Mouse (Mus musculus) retina, embryonic 14.5 days (tissue): ENCODE data around the gene Herpud1.

Source experiments
- DNase-seq: peaks from one replicate; pipeline ENCODE4 v3.0.0-alpha.2; 2015; ENCODE audit warnings: low spot score

Gene Herpud1

GRCm38 (mm10) chr8:94409523-94409922, 23.3 kb downstream of the Herpud1 start:
- no peak for DNase-seq

GRCm38 (mm10) chr8:94412518-94412917, 26.3 kb downstream of the Herpud1 start:
- no peak for DNase-seq

GRCm38 (mm10) chr8:94413509-94413908, 27.3 kb downstream of the Herpud1 start:
- no peak for DNase-seq

GRCm38 (mm10) chr8:94415218-94415617, 29.0 kb downstream of the Herpud1 start:
- no peak for DNase-seq

DNA sequence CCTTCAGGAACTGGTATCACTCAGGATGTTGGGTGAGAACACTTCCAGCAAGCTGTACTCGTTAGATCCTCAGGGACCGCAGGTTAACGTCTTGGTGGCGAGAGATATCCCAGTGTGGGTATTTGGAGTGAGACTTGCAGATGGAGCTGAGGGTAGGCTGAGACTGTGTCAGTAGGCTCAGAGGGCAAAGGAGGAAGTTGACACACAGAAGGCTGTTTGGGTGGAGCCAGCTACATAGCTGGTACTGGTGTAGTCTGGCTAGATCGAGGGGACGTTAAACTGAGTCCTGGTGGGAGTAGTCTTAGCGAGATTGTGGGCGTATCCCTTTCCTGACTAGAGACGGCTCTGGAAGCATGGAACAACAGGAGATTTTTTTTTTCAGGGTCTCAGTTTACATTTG, 31.8 kb downstream of the Herpud1 start:
- no peak for DNase-seq

GRCm38 (mm10) chr8:94422270-94422669, 36.0 kb downstream of the Herpud1 start:
- no peak for DNase-seq

DNA sequence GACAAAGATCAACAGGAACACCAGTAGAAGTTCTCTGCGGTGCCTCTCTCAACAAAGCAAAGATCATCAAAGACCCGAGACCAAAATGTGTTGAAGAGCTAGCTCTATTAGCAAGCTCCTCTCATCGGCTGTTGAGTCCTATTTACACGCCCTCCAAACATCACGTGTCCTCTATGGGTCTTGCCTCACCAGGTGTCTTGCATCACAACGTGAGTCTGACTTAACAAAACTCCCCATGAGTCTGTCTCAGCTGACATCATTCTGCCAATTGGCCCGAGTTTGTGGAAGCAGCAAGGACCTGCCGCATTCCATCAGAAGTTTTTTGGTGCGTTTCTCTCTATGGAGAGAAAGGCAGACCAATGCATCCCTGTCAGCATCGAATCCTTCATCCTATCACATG, 41.7 kb downstream of the Herpud1 start:
- DNase-seq, result no peak

- DNase-seq, result no peak
Measured at GRCm38 (mm10) chr8:94428420-94428819, 42.2 kb downstream of the Herpud1 start.

- no peak for DNase-seq
Measured at GRCm38 (mm10) chr8:94429376-94429775, 43.1 kb downstream of the Herpud1 start.

GRCm38 (mm10) chr8:94432212-94432611, 46.0 kb downstream of the Herpud1 start:
- DNase-seq, result no peak

GRCm38 (mm10) chr8:94433981-94434466, 47.8 kb downstream of the Herpud1 start, which contains the start of gene Nlrc5:
Nlrc5 (plus strand) TSS chr8:94434356.
- DNase-seq, result peak; percentile 70

DNA sequence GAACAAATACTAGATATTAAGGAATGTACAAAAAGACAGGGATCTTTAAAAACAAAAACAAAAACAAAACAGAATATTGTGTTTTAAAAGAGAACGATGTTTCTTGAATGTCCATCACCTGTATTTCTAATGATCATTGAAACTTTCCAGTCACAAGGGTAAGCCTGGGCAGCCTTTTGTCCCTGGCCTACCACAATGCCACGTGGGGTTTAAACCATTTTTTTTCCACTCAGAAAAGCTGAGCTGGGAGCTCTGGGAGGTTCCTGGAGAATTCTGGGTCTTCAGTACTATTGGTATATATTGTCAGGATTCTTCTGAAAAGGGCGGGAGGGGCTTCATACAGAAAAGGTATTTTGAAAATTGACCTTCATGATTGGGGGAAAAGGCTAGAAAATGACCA, 48.7 kb downstream of the Herpud1 start:
- DNase-seq, result no peak

DNA sequence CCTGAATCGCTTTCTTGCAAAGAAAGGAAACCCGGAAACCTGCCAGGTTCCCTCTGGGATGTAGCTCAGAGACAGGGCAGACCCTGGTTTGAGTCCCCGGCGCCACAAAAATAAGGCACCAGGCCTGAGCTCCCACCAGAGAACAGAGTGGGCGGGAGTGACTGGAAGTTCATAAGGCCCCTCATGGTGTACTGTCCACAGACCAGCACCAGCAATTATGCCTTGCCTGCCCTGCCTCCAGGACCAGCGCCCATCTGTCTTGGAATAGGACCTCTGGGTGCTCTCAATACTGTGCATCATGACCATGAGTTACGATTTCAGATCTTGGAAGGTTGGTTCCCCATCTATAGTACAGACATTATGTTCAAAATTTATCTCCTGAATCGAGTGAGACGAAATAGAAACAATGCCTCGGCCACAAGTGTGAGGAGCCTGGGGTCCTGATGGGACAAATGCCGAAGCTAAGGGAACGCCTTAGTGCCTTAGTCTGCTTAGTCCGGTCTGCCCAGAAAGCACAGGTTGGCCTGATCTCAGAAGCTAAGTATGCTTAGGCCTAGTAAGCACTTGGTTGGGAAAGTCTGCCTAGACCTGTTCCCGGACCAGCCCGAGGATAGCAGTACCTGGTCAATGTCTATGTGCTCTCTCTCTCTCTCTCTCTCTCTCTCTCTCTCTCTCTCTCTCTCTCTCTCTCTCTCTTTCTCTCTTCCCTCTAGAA, 49.3 kb downstream of the Herpud1 start:
- no peak for DNase-seq

DNA sequence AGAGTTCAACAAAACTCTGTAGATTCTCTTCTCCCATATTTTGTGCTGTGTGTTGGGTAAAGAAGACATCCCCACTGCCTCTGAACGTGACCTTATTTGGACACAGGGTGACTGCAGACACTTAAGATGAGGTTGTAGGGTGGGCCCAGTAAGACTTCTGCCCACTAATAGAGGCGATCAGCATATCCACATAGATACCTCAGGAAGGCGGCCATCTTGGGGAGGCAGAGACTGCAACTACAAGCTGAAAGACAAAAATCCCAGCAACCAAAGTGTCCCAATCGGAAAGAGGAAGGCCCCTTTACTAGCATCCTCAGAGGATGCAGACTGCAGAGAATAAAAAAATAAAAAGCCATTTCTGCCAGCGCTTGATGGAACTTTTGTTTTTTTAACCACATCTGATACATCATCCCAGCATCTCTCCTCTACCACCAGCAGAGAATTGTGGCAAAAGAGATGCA, 49.9 kb downstream of the Herpud1 start:
- DNase-seq, result no peak

- DNase-seq, result no peak
Measured at GRCm38 (mm10) chr8:94436900-94437299, 50.7 kb downstream of the Herpud1 start.

DNA sequence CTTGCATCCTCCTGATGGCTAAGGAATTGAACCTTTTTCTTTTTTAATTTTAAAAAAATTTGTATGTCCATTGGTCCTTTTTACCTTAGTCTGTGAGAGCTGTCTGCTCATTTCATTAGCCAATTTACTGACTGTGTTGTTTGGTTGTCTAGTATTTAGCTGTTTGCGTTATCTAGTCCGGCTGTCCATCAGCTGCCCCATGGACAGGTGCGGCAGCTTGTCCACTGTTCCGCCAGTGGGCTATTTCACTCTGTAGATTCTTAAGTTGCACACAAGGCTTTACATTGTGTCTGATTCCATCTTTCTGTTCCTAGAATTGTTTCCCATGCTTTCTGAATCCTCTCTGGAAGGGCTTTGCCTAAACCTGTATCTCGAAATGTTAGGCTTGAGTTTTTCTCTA, 52.4 kb downstream of the Herpud1 start:
- DNase-seq, result no peak

- no peak for DNase-seq
Measured at GRCm38 (mm10) chr8:94439691-94440090, 53.5 kb downstream of the Herpud1 start.

GRCm38 (mm10) chr8:94440389-94440788, 54.2 kb downstream of the Herpud1 start:
- DNase-seq, result no peak

- no peak for DNase-seq
Measured at GRCm38 (mm10) chr8:94441686-94442085, 55.4 kb downstream of the Herpud1 start.

DNA sequence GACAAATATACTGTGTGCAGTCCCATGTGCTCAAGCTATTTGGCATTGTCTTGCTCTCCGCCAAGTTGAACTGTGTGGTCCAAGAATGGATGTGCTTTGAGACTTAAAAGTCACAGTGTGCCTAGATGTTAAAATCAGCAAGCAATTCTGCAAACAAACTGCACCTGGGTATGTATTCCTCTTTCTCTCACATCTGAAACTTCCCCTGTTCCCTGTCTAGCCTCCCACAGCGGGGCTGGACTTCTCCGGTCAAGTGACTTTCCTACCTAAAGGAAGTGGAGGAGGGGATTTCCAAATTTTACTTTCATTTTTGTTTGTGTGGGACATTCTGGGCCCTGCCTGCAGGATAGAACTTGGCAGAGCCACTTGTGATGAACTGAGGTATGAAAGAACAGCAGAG, 56.9 kb downstream of the Herpud1 start:
- no peak for DNase-seq

DNA sequence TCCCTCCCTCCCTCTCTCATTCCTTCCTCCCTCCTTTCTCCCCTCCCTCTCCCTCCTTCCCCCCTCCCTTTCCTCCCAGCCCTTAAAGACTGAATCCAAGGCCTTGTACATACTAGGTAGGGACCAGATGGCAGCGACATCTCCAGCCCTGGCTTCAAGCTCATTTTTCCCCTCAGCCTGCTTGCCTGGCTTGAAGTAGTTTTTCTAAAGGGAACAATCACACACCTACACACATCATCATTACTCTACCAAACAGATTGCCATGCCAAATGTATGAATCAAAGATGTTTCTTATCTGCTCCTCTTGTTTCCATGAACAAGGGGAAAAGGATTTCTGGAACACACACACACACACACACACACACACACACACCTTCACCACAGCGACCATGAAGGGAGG, 58.2 kb downstream of the Herpud1 start:
- DNase-seq, result no peak
